Mouse (Mus musculus): ENCODE measurements around the gene Hoxd9. TPM values are rescaled to one million over a fixed set of nuclear protein-coding genes. Genes with fewer than 3 reads are reported as not detected.
A peak's percentile ranks its signal among the peaks of the same experiment; 100 is the strongest.

Gene Hoxd9
- total RNA-seq, 2 experiments from 2014 or later = not detected

GRCm38 (mm10) chr2:74731799-74732512, 34.4 kb downstream of the Hoxd9 start:
- no peak for ATAC-seq (replicated peaks; ENCODE audit: poor library complexity)

DNA sequence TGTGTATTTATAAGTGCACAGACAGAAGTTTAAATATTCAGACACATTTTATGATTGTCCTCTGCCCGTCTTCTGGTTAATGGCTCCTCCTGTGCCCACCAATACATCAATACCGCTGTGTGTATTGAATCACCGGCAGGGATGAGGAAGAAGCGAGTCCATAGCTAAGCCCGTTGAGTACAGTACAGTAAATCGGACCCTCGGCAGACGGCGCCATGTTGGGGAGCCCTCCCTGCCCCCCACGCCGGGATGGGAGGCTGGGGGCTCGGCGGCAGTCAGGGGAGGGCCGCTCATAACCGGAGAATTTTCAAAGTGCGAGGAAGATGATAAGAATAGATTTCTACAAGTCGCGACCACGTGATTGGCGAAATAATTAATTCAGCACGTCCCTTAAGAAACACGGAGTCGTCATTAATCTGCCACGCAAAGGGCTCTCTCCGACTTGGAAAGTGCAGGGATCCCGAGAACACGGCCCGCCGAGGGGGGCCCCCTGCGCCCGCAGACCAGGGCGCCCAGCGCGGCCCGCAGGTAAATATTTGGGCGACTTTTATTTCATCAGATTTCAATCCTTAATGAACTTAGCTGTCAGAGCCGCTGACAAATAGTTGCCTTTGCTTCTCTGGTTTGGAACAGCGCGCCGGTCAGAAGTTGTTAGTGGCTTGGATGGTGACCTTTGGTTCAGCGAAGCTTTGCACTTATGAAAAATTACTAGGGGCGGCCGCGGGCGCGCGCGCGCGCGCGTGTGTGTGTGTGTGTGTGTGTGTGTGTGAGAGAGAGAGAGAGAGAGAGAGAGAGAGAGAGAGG, 35.2 kb downstream of the Hoxd9 start:
- ATAC-seq (replicated peaks; ENCODE audit: poor library complexity) = no peak

DNA sequence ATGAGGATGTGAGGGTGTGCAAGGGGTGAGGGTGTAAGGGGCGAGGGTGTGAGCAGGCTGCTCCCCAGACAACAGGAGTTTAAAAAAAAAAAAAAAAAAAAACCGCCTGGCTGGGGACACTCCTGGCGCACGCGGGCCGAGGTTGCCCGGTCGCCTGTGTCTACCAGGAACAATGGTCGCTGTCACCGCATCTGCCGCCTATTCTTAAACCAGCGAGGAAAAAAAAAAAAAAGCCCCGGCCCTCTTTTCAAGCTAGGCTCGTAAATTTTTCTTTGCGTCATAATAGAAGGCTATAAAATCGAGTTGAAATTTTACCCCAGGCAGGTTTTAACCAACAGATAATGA, 35.8 kb downstream of the Hoxd9 start:
- ATAC-seq (replicated peaks; ENCODE audit: poor library complexity) = 0 out of 2 replicates have a peak, but pooled peaks have one; percentile 23

DNA sequence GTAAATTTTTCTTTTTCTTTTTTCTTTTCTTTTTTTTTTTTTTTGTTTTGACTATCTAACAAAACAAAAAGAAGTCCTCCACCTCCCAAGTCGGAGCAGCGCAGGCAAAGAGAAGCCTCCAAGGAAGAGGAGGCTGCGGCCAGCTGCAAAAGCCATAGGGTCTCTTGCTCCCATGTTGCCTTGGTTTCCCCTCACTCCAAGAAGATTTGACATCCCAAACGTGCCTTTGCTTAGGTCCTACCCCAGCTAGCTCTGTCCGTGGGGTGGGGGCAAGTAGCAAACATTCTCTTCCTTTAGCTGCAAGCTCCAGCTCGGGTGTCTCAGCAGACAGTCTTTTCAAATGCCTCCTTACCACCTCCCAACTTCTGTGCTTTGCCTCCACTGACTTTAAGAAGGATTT, 36.2 kb downstream of the Hoxd9 start:
- no peak for ATAC-seq (replicated peaks; ENCODE audit: poor library complexity)

GRCm38 (mm10) chr2:74734451-74734850, 36.9 kb downstream of the Hoxd9 start:
- ATAC-seq (replicated peaks; ENCODE audit: poor library complexity) = no peak

GRCm38 (mm10) chr2:74734996-74735811, 37.7 kb downstream of the Hoxd9 start:
- ATAC-seq (replicated peaks; ENCODE audit: poor library complexity) = no peak

GRCm38 (mm10) chr2:74735851-74736687, 38.5 kb downstream of the Hoxd9 start:
- ATAC-seq (replicated peaks; ENCODE audit: poor library complexity) = no peak

DNA sequence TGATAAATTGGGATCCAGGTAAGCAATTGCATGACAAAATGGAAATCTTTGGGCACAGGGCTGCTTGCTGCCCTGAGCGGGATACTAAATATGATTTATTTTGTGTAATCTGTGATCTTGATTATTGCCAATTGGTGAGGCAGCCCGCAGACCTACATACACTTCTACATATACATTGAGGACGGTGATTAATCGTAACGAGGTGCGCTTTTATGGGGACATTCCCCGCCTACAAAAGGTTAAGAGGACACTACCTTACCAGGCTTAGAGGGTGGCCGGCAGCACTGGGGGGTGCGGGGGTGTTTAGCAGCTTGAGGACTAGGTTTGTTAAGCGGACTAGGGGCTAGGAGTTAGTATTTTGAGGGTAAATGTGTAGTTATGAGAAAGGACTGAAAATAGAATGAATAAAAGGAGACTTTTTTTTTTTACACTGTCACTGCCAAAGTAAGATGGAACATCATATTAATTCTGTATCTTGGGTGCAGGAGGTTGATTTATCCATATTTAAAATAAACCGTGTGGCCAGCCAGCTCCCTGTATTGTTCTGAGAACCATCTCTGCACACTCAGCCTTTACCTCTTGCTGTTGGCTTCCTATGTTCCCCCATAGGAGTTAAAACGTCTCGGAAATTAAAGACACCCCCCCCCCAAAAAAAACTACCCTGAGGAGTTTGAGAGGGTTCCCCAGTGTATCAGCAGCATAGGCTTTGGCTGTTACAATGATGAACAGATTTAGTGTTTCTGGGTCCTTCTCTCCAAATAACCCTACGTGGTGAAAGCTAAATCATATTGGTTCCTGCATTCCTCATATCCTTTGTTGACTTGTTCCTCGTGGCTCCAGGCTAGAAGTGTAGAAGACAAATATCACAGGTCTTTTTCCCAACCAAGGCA, 39.4 kb downstream of the Hoxd9 start:
- no peak for ATAC-seq (replicated peaks; ENCODE audit: poor library complexity)

- no peak for ATAC-seq (replicated peaks; ENCODE audit: poor library complexity)
These were observed 40.1 kb downstream of the Hoxd9 start for GRCm38 (mm10) chr2:74737578-74738070.

DNA sequence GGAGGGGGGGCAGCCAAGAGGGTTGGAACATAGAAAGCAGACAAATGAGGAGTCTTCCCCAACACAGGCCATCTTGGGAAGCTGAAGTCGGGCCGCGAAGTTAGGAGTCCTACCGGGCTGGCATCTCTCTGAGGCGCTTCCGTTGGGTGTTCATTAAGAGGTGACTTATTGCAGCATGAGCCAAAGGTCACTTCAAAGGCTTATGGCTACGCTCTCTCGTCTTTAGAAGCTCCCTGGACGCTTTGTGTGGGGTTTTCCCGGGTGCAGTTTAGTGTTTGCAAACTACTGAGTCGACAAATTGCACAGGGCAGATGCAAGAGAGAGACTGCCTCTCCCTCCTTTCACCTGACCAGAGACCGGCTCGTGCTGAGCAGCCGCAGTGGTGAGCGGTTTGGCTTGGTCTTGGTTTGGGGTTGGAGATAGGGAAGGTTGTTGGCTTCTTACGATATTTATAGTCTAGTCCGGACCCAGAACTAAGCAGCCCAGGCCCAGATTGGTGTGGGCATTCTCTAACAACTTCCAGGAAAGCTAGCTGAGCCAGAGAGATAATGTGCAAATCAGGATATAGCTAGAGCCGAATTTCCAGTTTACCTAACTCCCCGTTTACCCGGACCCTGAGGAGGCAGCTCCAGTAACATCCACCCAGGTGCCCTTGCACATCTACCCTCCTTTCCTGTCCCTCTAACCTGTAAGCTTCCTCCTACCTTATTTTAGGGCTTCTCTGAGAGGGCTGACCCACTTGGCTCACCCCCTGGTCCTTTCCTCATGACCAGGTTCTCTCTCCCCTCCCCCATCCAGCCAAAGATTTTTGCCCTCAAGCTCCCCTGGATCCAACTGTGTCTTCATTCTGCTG, 41.3 kb downstream of the Hoxd9 start:
- ATAC-seq (replicated peaks; ENCODE audit: poor library complexity) = no peak

DNA sequence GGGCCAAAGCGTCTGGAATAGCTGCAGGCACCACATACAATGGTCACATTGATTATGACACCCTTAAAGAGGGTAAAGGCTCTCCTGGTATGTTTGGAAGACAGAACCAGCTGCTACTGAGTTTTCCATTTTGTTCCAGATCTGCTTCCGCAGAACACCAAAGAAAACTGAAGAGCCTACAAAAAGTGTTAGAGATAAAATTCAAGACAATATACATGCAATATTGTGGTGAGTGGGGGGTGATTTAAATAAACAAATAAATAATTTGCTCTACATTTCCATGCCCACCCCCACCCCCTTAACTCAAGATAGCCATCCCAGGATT, 41.9 kb downstream of the Hoxd9 start:
- ATAC-seq (replicated peaks; ENCODE audit: poor library complexity) = no peak

- ATAC-seq (replicated peaks; ENCODE audit: poor library complexity) = no peak
These were observed 42.3 kb downstream of the Hoxd9 start for GRCm38 (mm10) chr2:74739869-74740268.

GRCm38 (mm10) chr2:74740311-74741091, 43.0 kb downstream of the Hoxd9 start:
- ATAC-seq (replicated peaks; ENCODE audit: poor library complexity) = no peak

GRCm38 (mm10) chr2:74741252-74741978, 43.9 kb downstream of the Hoxd9 start:
- no peak for ATAC-seq (replicated peaks; ENCODE audit: poor library complexity)

DNA sequence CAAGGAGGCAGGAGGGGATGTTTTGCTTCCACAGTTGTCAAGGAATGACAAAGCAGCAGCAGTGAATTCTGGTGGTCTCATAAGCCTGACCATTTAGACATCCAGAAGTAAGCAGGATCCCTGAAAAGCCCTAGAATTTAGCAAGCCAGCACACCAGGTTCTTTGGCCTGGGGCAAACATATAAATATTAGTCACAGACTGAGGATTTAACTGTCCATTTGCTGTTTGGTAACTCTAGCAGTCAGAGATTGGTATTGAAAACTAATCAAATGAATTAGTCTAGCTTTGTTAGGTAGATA, 44.4 kb downstream of the Hoxd9 start:
- ATAC-seq (replicated peaks; ENCODE audit: poor library complexity) = no peak

DNA sequence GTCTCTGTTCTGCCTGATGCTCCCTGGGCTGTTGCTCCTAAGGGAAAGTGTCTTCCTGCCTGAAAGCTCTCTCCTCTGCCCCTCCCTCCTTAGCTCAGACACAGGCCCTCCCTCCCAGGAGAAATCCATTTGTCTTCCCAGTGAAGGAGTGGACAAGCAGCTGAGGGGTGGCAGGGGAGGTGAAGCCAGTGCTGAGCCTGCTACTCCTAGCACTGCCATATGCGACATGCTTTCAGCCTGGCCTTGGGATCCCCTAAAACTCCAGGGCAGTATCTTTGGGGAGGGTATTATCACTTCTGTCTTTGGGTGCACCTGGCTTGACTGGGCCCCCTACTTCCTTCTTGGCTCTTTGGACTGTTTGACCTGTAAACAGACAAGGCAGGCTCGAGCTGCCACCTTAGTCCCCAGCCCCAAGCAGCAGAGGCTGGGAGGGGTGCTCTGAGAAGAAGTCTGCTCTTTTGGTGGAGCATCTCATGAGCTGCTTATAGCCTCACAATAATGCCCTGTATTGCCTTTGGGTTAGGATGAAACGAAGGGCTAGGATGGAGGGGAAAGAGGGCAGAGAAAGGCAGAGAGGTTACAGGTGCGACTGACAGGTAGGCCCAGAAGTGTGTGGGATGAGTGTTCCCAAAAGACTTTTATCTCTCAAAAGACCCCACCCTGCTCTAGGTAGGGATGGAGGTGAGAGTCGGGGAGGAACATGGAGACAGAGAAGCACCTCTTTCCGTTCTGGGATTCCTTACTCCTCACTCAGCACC, 48.2 kb downstream of the Hoxd9 start:
- no peak for ATAC-seq (replicated peaks; ENCODE audit: poor library complexity)

Data from megakaryocyte progenitor cell, adult 5-6 weeks (primary cell).